Mouse (Mus musculus): ENCODE measurements around the gene 2410004P03Rik. TPM values are rescaled to one million over a fixed set of nuclear protein-coding genes. Genes with fewer than 3 reads are reported as not detected.

The 2410004P03Rik gene
- polyA plus RNA-seq (2014; fragmentation: Nextera tagmentation; extraction: Ambion mirVana), result 0.29 and 1.3 TPM in 2 replicates

- Histone ChIP-seq H3K36me3 (replicated peaks; ENCODE audit: control insufficient read depth, insufficient read depth, low read depth, low read length) (no peaks in the 10 kb centered on the region), H3K9me3 (replicated peaks; ENCODE audit: control insufficient read depth, low read length) (no peaks in the 10 kb centered on the region), H3K27ac (replicated peaks; ENCODE audit: low read depth, low read length) (no peak within 1 kb of the TSS), H3K4me3 (ENCODE audit: low read depth, low read length) (peak within 1 kb of the TSS; percentile 33), H3K27me3 (ENCODE audit: control insufficient read depth, insufficient read depth, low read length) (no peaks in the 10 kb centered on the region), H3K4me2 (ENCODE audit: low read depth, low read length) (peak within 1 kb of the TSS; percentile 62), H3K4me1 (ENCODE audit: control insufficient read depth, insufficient read depth, low read length) (no peaks in the 10 kb centered on the region), H3K9ac (replicated peaks; ENCODE audit: low read length) (peak within 1 kb of the TSS; percentile 52)
- 5% methylated on average over 29 of the region's 29 CpGs for WGBS
- peak; percentile 85 for DNase-seq (ENCODE audit: low spot score)
- peak; percentile 76; the same call in 1 of the 2 replicates for ATAC-seq (replicated peaks; ENCODE audit: insufficient number of reproducible peaks, low FRiP score, low TSS enrichment, low read depth)
Observed at GRCm38 (mm10) chr12:17011100-17011870, at the start of gene 2410004P03Rik. TSS of gene 2410004P03Rik (minus strand) at chr12:17011727.

GRCm38 (mm10) chr12:17061183-17061722 lies 49.7 kb upstream of the 2410004P03Rik start:
- Histone ChIP-seq H3K4me3 (ENCODE audit: low read depth, low read length) (no peak overlapping the region), H3K9me3 (replicated peaks; ENCODE audit: control insufficient read depth, low read length) (no peaks in the 10 kb centered on the region), H3K27ac (replicated peaks; ENCODE audit: low read depth, low read length) (no peak overlapping the region), H3K4me2 (ENCODE audit: low read depth, low read length) (no peak overlapping the region), H3K9ac (replicated peaks; ENCODE audit: low read length) (no peak overlapping the region), H3K36me3 (replicated peaks; ENCODE audit: control insufficient read depth, insufficient read depth, low read depth, low read length) (no peaks in the 10 kb centered on the region), H3K27me3 (ENCODE audit: control insufficient read depth, insufficient read depth, low read length) (no peaks in the 10 kb centered on the region), H3K4me1 (ENCODE audit: control insufficient read depth, insufficient read depth, low read length) (no peaks in the 10 kb centered on the region)
- ATAC-seq (replicated peaks; ENCODE audit: insufficient number of reproducible peaks, low FRiP score, low TSS enrichment, low read depth), result no peak
- 57% methylated on average over 7 of the region's 7 CpGs for WGBS
- no peak for DNase-seq (ENCODE audit: low spot score)

DNA sequence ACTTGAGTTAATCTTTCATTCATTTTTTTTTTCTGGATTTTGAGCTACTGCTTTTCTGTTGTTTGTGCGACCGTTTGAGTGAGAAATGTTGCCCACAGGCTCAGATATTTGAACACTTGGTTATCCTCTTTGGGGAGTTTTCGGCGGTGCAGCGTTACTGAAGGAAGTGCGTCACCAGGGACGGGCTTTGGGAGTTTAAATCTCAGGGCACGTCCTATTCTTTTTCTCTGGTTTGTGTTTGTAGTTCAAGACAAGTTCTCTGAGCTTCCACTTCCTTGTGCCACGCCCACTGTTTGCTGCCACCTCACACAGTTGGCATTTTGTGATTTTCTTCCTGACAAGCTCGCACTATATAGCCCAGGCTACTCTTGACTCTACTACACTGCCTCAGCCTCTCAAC lies 47.0 kb upstream of the 2410004P03Rik start:
- Histone ChIP-seq H3K4me1 (ENCODE audit: control insufficient read depth, insufficient read depth, low read length) (no peaks in the 10 kb centered on the region), H3K4me2 (ENCODE audit: low read depth, low read length) (no peak overlapping the region), H3K4me3 (ENCODE audit: low read depth, low read length) (no peak overlapping the region), H3K9me3 (replicated peaks; ENCODE audit: control insufficient read depth, low read length) (no peaks in the 10 kb centered on the region), H3K36me3 (replicated peaks; ENCODE audit: control insufficient read depth, insufficient read depth, low read depth, low read length) (no peaks in the 10 kb centered on the region), H3K27ac (replicated peaks; ENCODE audit: low read depth, low read length) (no peak overlapping the region), H3K9ac (replicated peaks; ENCODE audit: low read length) (no peak overlapping the region), H3K27me3 (ENCODE audit: control insufficient read depth, insufficient read depth, low read length) (no peaks in the 10 kb centered on the region)
- ATAC-seq (replicated peaks; ENCODE audit: insufficient number of reproducible peaks, low FRiP score, low TSS enrichment, low read depth) (no peak), DNase-seq (ENCODE audit: low spot score) (no peak)
- WGBS, result 82% methylated on average over 10 of the region's 10 CpGs

DNA sequence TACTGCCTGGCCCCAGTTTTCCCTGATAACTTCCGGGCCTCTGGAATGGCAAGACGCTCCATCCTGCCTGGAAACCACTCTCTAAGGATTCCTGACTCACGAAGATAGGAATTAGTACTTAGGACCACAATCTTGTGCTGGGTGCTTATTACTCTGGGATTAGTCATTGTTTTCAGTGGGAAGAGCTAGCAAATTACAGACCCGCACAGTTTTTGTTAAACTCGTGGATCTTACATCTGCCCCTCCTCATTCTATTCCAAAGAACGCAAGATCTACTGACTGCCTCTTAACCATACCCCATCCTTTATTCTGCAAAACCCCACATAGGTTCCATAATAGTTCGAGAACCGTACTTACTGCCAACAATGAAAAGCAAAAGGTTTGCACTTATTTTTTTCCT lies 45.6 kb upstream of the 2410004P03Rik start:
- H3K9me3 ChIP-seq (replicated peaks; ENCODE audit: control insufficient read depth, low read length), result no peaks in the 10 kb centered on the region
- H3K27me3 ChIP-seq (ENCODE audit: control insufficient read depth, insufficient read depth, low read length), result no peaks in the 10 kb centered on the region
- no peak for DNase-seq (ENCODE audit: low spot score)
- WGBS, result 77% methylated on average over 8 of the region's 8 CpGs
- H3K36me3 ChIP-seq (replicated peaks; ENCODE audit: control insufficient read depth, insufficient read depth, low read depth, low read length), result no peaks in the 10 kb centered on the region
- H3K4me2 ChIP-seq (ENCODE audit: low read depth, low read length), result no peak overlapping the region
- H3K4me3 ChIP-seq (ENCODE audit: low read depth, low read length), result no peak overlapping the region
- no peaks in the 10 kb centered on the region for H3K4me1 ChIP-seq (ENCODE audit: control insufficient read depth, insufficient read depth, low read length)
- H3K9ac ChIP-seq (replicated peaks; ENCODE audit: low read length), result no peak overlapping the region
- no peak overlapping the region for H3K27ac ChIP-seq (replicated peaks; ENCODE audit: low read depth, low read length)
- ATAC-seq (replicated peaks; ENCODE audit: insufficient number of reproducible peaks, low FRiP score, low TSS enrichment, low read depth), result no peak

DNA sequence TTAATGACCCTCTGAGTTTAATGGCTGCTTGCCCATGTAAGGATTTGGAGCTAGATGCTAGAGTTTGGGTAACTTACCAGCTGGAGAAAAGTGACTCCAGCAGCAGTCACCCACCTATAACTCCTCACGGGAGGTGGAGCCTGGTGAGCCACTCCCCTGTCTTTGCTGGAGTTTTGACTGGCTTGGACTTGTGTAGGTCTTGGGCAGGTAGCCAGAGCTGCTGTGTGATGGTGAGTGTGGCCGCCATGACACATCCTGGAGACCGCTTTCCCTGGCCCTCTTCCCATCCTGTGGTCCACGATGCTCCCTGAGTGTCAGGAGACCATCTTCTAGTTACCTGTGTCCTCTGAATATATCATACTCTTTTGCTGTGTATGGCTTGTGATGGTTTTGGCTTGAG lies 44.2 kb upstream of the 2410004P03Rik start:
- Histone ChIP-seq H3K4me2 (ENCODE audit: low read depth, low read length) (no peak overlapping the region), H3K9ac (replicated peaks; ENCODE audit: low read length) (no peak overlapping the region), H3K4me1 (ENCODE audit: control insufficient read depth, insufficient read depth, low read length) (no peaks in the 10 kb centered on the region), H3K27ac (replicated peaks; ENCODE audit: low read depth, low read length) (no peak overlapping the region), H3K9me3 (replicated peaks; ENCODE audit: control insufficient read depth, low read length) (no peaks in the 10 kb centered on the region), H3K27me3 (ENCODE audit: control insufficient read depth, insufficient read depth, low read length) (no peaks in the 10 kb centered on the region), H3K36me3 (replicated peaks; ENCODE audit: control insufficient read depth, insufficient read depth, low read depth, low read length) (no peaks in the 10 kb centered on the region), H3K4me3 (ENCODE audit: low read depth, low read length) (no peak overlapping the region)
- 93% methylated on average over 4 of the region's 4 CpGs for WGBS
- DNase-seq (ENCODE audit: low spot score) (no peak), ATAC-seq (replicated peaks; ENCODE audit: insufficient number of reproducible peaks, low FRiP score, low TSS enrichment, low read depth) (no peak)

DNA sequence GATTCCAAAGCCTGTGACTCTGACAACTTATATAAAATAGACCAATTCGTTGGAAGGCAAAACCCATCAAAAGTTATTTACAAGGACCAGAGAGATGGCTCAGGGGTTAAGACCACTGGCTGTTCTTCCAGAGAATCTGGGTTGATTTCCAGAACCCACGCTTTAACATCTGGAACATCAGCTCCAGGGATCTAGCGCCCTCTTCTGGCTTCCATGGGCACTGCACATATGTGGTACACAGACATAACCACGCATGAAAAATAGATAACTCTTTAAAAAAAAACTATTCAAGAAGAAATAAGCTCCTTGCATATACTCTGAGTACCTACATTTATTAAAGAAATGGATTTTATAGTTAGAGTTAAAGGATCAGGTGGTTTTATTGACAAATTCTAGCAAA lies 43.2 kb upstream of the 2410004P03Rik start:
- H3K36me3 ChIP-seq (replicated peaks; ENCODE audit: control insufficient read depth, insufficient read depth, low read depth, low read length), result no peaks in the 10 kb centered on the region
- 51% methylated on average over 4 of the region's 4 CpGs for WGBS
- ATAC-seq (replicated peaks; ENCODE audit: insufficient number of reproducible peaks, low FRiP score, low TSS enrichment, low read depth) (no peak), DNase-seq (ENCODE audit: low spot score) (no peak)
- no peak overlapping the region for H3K9ac ChIP-seq (replicated peaks; ENCODE audit: low read length)
- no peaks in the 10 kb centered on the region for H3K9me3 ChIP-seq (replicated peaks; ENCODE audit: control insufficient read depth, low read length)
- H3K4me1 ChIP-seq (ENCODE audit: control insufficient read depth, insufficient read depth, low read length), result no peaks in the 10 kb centered on the region
- H3K27ac ChIP-seq (replicated peaks; ENCODE audit: low read depth, low read length), result no peak overlapping the region
- no peak overlapping the region for H3K4me3 ChIP-seq (ENCODE audit: low read depth, low read length)
- no peak overlapping the region for H3K4me2 ChIP-seq (ENCODE audit: low read depth, low read length)
- no peaks in the 10 kb centered on the region for H3K27me3 ChIP-seq (ENCODE audit: control insufficient read depth, insufficient read depth, low read length)

- DNase-seq (ENCODE audit: low spot score) (no peak), ATAC-seq (replicated peaks; ENCODE audit: insufficient number of reproducible peaks, low FRiP score, low TSS enrichment, low read depth) (no peak)
- 76% methylated on average over 2 of the region's 2 CpGs for WGBS
Observed at GRCm38 (mm10) chr12:17052673-17053072, 41.1 kb upstream of the 2410004P03Rik start.

DNA sequence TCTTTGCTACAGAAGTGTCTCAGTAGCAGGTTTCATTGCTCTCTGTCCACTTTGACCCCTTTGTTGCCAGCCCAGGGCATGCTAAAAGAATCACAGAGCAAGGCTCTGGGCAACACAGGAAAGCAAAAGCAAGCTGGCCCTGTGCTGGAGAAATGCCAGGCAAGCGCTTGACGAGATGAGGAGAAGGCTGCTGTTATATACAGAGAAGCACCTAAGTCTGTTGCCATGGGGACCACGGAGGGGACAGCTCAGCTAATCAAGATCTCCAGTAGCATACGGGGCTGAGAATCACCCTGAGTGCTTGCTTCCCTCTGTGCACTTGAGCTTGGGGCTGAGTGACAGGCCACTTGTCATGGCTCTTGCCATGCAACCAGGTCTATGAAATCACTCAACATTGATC lies 39.5 kb upstream of the 2410004P03Rik start:
- H3K4me2 ChIP-seq (ENCODE audit: low read depth, low read length), result no peak overlapping the region
- no peak overlapping the region for H3K27ac ChIP-seq (replicated peaks; ENCODE audit: low read depth, low read length)
- H3K9ac ChIP-seq (replicated peaks; ENCODE audit: low read length), result no peak overlapping the region
- no peak for ATAC-seq (replicated peaks; ENCODE audit: insufficient number of reproducible peaks, low FRiP score, low TSS enrichment, low read depth)
- DNase-seq (ENCODE audit: low spot score), result no peak
- H3K36me3 ChIP-seq (replicated peaks; ENCODE audit: control insufficient read depth, insufficient read depth, low read depth, low read length), result no peaks in the 10 kb centered on the region
- WGBS, result 60% methylated on average over 4 of the region's 4 CpGs
- no peaks in the 10 kb centered on the region for H3K27me3 ChIP-seq (ENCODE audit: control insufficient read depth, insufficient read depth, low read length)
- no peaks in the 10 kb centered on the region for H3K4me1 ChIP-seq (ENCODE audit: control insufficient read depth, insufficient read depth, low read length)
- H3K4me3 ChIP-seq (ENCODE audit: low read depth, low read length), result no peak overlapping the region
- no peaks in the 10 kb centered on the region for H3K9me3 ChIP-seq (replicated peaks; ENCODE audit: control insufficient read depth, low read length)

More at GRCm38 (mm10) chr12:17052673-17053072, 41.1 kb upstream of the 2410004P03Rik start:
- Histone ChIP-seq H3K27me3 (ENCODE audit: control insufficient read depth, insufficient read depth, low read length) (no peaks in the 10 kb centered on the region), H3K4me2 (ENCODE audit: low read depth, low read length) (no peak overlapping the region), H3K4me1 (ENCODE audit: control insufficient read depth, insufficient read depth, low read length) (no peaks in the 10 kb centered on the region), H3K9ac (replicated peaks; ENCODE audit: low read length) (no peak overlapping the region), H3K9me3 (replicated peaks; ENCODE audit: control insufficient read depth, low read length) (no peaks in the 10 kb centered on the region), H3K27ac (replicated peaks; ENCODE audit: low read depth, low read length) (no peak overlapping the region), H3K36me3 (replicated peaks; ENCODE audit: control insufficient read depth, insufficient read depth, low read depth, low read length) (no peaks in the 10 kb centered on the region), H3K4me3 (ENCODE audit: low read depth, low read length) (no peak overlapping the region)
